Mouse (Mus musculus) lung, postnatal 0 days (tissue): ENCODE results near the gene Prr19.

Experiments
- CTCF ChIP-seq: IDR thresholded peaks from 2 replicates; pipeline ENCODE4 v1.5.1; 2016; ENCODE audit warnings: antibody characterized with exemption, mild to moderate bottlenecking
- EP300 ChIP-seq: IDR thresholded peaks from 2 replicates; pipeline ENCODE4 v1.6.1; 2016; ENCODE audit warnings: antibody characterized with exemption, mild to moderate bottlenecking, control low read depth

DNA sequence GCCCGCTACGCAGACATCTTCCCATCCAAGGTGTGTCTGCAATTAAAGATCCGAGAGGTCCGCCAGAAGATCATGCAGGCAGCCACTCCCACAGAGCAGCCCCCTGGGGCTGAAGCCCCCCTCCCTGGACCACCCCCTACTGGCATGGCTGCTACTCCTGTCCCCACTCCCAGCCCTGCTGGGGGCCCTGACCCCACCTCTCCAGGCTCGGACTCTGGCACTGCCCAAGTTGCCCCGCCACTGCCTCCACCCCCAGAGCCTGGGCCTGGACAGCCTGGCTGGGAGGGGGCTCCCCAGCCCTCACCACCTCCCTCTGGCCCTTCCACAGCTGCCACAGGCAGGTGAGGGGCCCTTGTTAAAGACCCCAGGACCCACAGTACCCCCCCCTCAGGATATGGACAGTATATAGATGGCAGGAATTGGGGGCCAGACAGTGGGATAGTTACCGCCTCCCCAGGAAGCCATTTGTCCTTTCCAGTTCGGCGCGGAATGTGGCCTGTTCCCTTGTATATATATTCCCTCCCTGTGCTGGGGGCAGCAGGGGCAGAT is 7.9 kb upstream of the Prr19 start:
- TF ChIP-seq CTCF (no peak), EP300 (no peak)
